Mouse (Mus musculus) forebrain, embryonic 13.5 days (tissue): ENCODE data around the gene Kbtbd12. TPM values are rescaled to one million over a fixed set of nuclear protein-coding genes. Genes with fewer than 3 reads are reported as not detected.

ENCODE experiments used
- ATAC-seq: fragments of 200-750 bp; cut with Nextera tagmentation; 2 replicates; pipeline ENCODE4 v1.8.0; 2017
- H3K27ac ChIP-seq: fragments of 300-500 bp; sonication (generic); 2 replicates; pipeline ENCODE4 v1.5.1; 2015; ENCODE audit warnings: inconsistent platforms, mild to moderate bottlenecking, moderate library complexity
- H3K27me3 ChIP-seq: fragments of 300-500 bp; sonication (generic); 2 replicates; pipeline ENCODE4 v1.6.1; 2015; ENCODE audit warnings: mild to moderate bottlenecking, inconsistent platforms
- H3K36me3 ChIP-seq: fragments of 300-500 bp; sonication (generic); 2 replicates; pipeline ENCODE4 v1.6.1; 2015; ENCODE audit warnings: mild to moderate bottlenecking, inconsistent platforms; ENCODE audit not compliant: poor library complexity, severe bottlenecking
- H3K4me1 ChIP-seq: fragments of 300-500 bp; sonication (generic); 2 replicates; pipeline ENCODE4 v1.6.1; 2015; ENCODE audit warnings: inconsistent platforms
- H3K4me2 ChIP-seq: fragments of 300-500 bp; sonication (generic); 2 replicates; pipeline ENCODE4 v1.6.1; 2015; ENCODE audit warnings: inconsistent platforms, mild to moderate bottlenecking, moderate library complexity
- H3K4me3 ChIP-seq: fragments of 300-500 bp; sonication (generic); 2 replicates; pipeline ENCODE4 v1.5.1; 2015; ENCODE audit warnings: mild to moderate bottlenecking, inconsistent platforms
- H3K9ac ChIP-seq: fragments of 300-500 bp; sonication (generic); 2 replicates; pipeline ENCODE4 v1.6.1; 2015; ENCODE audit warnings: mild to moderate bottlenecking, inconsistent platforms
- H3K9me3 ChIP-seq: fragments of 300-500 bp; sonication (generic); replicated peaks from 2 replicates; pipeline ENCODE4 v1.6.1; 2016; ENCODE audit warnings: inconsistent platforms
- WGBS: fragments of 180-500 bp; shearing (Covaris S2); methylation state at CpG from one replicate; pipeline ENCODE4 v1.1.7; 2015; 5-methylcytosine and 5-hydroxymethylcytosine counted together
- polyA plus RNA-seq: library from polyadenylated mRNA; unstranded; fragments of >200 nt; fragmentation: Nextera tagmentation; extraction: Ambion mirVana; gene quantifications from 2 replicates; pipeline ENCODE4 v1.2.1, GENCODE M21; 2015

Kbtbd12 gene
- polyA plus RNA-seq, 1 experiment from 2014 or later: not detected

DNA sequence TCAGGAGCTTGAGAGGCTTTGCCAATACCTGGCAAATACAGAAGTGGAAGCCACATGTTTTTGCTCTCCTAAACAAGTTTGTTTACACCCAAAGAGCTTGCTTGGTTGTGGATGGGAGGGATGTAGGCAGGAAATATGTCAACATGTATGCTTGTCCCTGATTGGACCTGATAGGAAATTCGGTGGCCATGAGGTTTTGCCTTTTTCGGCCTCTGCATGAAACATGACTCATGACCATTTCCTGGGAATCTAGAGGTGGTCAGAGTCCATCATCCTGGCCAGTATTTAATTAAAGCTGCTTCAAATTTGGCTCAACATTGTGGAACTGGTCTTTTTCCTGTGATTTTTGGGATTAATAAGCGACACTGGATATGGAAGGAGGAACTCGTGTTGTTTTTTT lies 53.8 kb downstream of the Kbtbd12 start:
- H3K36me3 ChIP-seq: no peaks in the 10 kb centered on the region
- no peaks in the 10 kb centered on the region for H3K9me3 ChIP-seq
- no peak overlapping the region for H3K4me3 ChIP-seq
- H3K27ac ChIP-seq: no peak overlapping the region
- H3K4me2 ChIP-seq: no peak overlapping the region
- H3K9ac ChIP-seq: no peak overlapping the region
- 93% methylated on average over 4 of the region's 4 CpGs for WGBS
- no peaks in the 10 kb centered on the region for H3K4me1 ChIP-seq
- ATAC-seq: no peak
- H3K27me3 ChIP-seq: no peaks in the 10 kb centered on the region

DNA sequence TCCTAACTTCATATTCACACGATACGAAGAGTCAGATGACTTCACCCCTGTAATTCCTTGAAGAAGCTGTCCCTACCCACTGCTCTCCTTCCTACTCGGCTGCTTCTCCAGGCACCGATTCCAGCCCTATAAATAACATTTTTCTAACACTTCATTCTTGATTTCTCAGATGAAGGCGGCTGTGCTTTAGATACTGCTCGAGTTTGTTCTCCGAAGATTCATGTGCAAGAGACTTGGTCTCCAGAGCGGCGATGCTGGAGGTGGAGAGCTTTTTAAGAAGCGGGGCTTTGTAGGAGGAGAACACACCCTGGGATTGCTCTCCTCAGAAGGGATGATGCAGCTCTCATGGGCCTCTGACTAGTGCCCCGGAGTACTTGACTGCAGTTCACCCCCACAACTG lies 61.3 kb downstream of the Kbtbd12 start:
- 88% methylated on average over 11 of the region's 11 CpGs for WGBS
- H3K36me3 ChIP-seq: no peaks in the 10 kb centered on the region
- no peaks in the 10 kb centered on the region for H3K27me3 ChIP-seq
- H3K4me2 ChIP-seq: no peak overlapping the region
- no peaks in the 10 kb centered on the region for H3K9me3 ChIP-seq
- H3K9ac ChIP-seq: no peak overlapping the region
- no peaks in the 10 kb centered on the region for H3K4me1 ChIP-seq
- no peak overlapping the region for H3K4me3 ChIP-seq
- H3K27ac ChIP-seq: no peak overlapping the region
- no peak for ATAC-seq

DNA sequence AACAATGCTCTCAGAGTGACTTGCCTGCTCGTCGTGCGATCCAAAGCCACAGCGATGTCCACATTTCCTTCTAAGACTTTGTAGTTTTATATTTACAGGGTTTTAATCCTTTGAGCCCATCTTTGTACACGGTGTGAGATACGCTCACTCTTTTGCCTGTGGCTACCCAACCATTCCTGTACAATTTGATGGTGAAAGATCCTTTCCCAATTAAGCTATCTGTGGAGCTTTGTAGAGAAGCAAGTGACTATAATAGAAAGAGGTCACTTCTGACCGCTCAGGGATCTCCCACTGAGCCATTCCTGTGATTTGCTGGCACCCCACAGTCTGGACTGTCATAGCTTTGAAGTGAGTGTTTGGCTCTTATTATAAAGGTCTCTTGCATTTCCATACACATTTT lies 71.1 kb downstream of the Kbtbd12 start:
- no peaks in the 10 kb centered on the region for H3K36me3 ChIP-seq
- no peak overlapping the region for H3K4me3 ChIP-seq
- H3K27ac ChIP-seq: no peak overlapping the region
- peak overlapping the region; percentile 32 for H3K4me2 ChIP-seq
- H3K4me1 ChIP-seq: 0 out of 2 replicates have a peak, but pooled peaks cover 4% of the 10 kb centered on the region
- 5% methylated on average over 7 of the region's 7 CpGs for WGBS
- ATAC-seq: no peak
- peaks cover 21% of the 10 kb centered on the region for H3K27me3 ChIP-seq
- no peaks in the 10 kb centered on the region for H3K9me3 ChIP-seq
- no peak overlapping the region for H3K9ac ChIP-seq

GRCm38 (mm10) chr6:88565033-88565432 lies 72.7 kb downstream of the Kbtbd12 start:
- no peak overlapping the region for H3K9ac ChIP-seq
- no peaks in the 10 kb centered on the region for H3K9me3 ChIP-seq
- ATAC-seq: no peak
- 0 out of 2 replicates have a peak, but pooled peaks cover 4% of the 10 kb centered on the region for H3K4me1 ChIP-seq
- H3K4me2 ChIP-seq: no peak overlapping the region
- no peaks in the 10 kb centered on the region for H3K36me3 ChIP-seq
- no peak overlapping the region for H3K4me3 ChIP-seq
- H3K27ac ChIP-seq: no peak overlapping the region
- WGBS: 34% methylated on average over 6 of the region's 6 CpGs
- peaks cover 21% of the 10 kb centered on the region for H3K27me3 ChIP-seq

DNA sequence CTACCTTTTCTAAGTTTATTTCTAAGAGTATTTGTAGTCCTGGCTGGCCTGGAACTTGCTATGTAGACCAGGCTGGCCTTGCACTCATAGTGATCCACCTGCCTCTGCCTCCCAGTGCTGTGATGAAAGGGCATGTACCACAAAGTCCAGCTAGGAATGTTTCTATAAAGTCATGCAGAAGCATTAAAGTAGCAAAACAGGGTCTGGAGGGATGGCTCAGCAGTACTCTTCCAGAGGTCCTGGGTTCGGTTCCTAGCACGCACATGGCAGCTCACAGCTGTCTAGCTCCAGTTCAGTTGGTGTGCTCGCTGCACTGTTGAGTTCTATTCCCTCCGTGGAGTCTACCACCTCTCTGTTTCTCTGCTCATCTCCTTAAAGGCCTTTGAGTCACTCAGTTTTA lies 77.6 kb downstream of the Kbtbd12 start:
- H3K4me2 ChIP-seq: no peak overlapping the region
- no peaks in the 10 kb centered on the region for H3K36me3 ChIP-seq
- H3K9ac ChIP-seq: no peak overlapping the region
- H3K27me3 ChIP-seq: peaks cover 6% of the 10 kb centered on the region; the same call in 1 of the 2 replicates
- no peak overlapping the region for H3K4me3 ChIP-seq
- H3K9me3 ChIP-seq: no peaks in the 10 kb centered on the region
- no peak overlapping the region for H3K27ac ChIP-seq
- ATAC-seq: no peak
- no peaks in the 10 kb centered on the region for H3K4me1 ChIP-seq
- 94% methylated on average over 4 of the region's 4 CpGs for WGBS

GRCm38 (mm10) chr6:88559688-88560087 lies 78.1 kb downstream of the Kbtbd12 start:
- 21% methylated on average over 5 of the region's 5 CpGs for WGBS
- Histone ChIP-seq H3K27me3 (peaks cover 4% of the 10 kb centered on the region; the same call in 1 of the 2 replicates), H3K4me1 (no peaks in the 10 kb centered on the region), H3K4me2 (no peak overlapping the region), H3K4me3 (no peak overlapping the region), H3K9ac (no peak overlapping the region), H3K9me3 (no peaks in the 10 kb centered on the region), H3K27ac (no peak overlapping the region), H3K36me3 (no peaks in the 10 kb centered on the region)
- no peak for ATAC-seq

GRCm38 (mm10) chr6:88558076-88558475 lies 79.7 kb downstream of the Kbtbd12 start:
- no peak for ATAC-seq
- no peak overlapping the region for H3K4me2 ChIP-seq
- no peaks in the 10 kb centered on the region for H3K27me3 ChIP-seq
- H3K9me3 ChIP-seq: no peaks in the 10 kb centered on the region
- WGBS: 87% methylated on average over 1 of the region's 1 CpGs
- H3K36me3 ChIP-seq: no peaks in the 10 kb centered on the region
- no peak overlapping the region for H3K27ac ChIP-seq
- no peak overlapping the region for H3K4me3 ChIP-seq
- H3K9ac ChIP-seq: no peak overlapping the region
- no peaks in the 10 kb centered on the region for H3K4me1 ChIP-seq

- Histone ChIP-seq H3K4me2 (no peak overlapping the region), H3K4me1 (no peaks in the 10 kb centered on the region), H3K36me3 (no peaks in the 10 kb centered on the region), H3K9me3 (no peaks in the 10 kb centered on the region), H3K9ac (no peak overlapping the region), H3K27ac (no peak overlapping the region), H3K4me3 (no peak overlapping the region), H3K27me3 (no peaks in the 10 kb centered on the region)
- no peak for ATAC-seq
- WGBS: 16% methylated on average over 4 of the region's 4 CpGs
These were observed 80.2 kb downstream of the Kbtbd12 start for GRCm38 (mm10) chr6:88557548-88557947.

DNA sequence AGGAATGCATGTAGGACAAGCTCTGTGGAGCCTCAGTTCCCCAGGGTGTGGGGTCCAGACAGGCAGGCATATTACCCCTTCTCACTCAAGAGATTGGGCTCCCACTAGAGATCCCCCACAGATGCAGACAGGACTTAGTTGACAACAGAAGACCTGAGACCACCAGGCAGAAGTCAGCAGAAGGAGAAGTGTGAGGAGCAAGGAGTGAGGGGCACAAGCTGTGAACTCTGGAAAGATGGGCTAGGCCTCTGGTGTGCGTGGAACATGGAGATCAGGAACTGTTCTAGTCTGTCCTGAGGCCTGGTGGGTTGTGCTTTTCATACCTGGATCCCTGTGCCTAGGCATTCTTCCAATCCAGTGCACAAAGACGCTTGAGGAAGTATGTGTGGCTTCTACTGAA lies 87.8 kb downstream of the Kbtbd12 start:
- H3K9ac ChIP-seq: no peak overlapping the region
- H3K27me3 ChIP-seq: peaks cover 29% of the 10 kb centered on the region
- no peak overlapping the region for H3K4me2 ChIP-seq
- 79% methylated on average over 2 of the region's 2 CpGs for WGBS
- H3K4me3 ChIP-seq: no peak overlapping the region
- no peaks in the 10 kb centered on the region for H3K36me3 ChIP-seq
- H3K4me1 ChIP-seq: peaks cover 6% of the 10 kb centered on the region; the same call in 1 of the 2 replicates
- no peaks in the 10 kb centered on the region for H3K9me3 ChIP-seq
- H3K27ac ChIP-seq: no peak overlapping the region
- ATAC-seq: no peak

DNA sequence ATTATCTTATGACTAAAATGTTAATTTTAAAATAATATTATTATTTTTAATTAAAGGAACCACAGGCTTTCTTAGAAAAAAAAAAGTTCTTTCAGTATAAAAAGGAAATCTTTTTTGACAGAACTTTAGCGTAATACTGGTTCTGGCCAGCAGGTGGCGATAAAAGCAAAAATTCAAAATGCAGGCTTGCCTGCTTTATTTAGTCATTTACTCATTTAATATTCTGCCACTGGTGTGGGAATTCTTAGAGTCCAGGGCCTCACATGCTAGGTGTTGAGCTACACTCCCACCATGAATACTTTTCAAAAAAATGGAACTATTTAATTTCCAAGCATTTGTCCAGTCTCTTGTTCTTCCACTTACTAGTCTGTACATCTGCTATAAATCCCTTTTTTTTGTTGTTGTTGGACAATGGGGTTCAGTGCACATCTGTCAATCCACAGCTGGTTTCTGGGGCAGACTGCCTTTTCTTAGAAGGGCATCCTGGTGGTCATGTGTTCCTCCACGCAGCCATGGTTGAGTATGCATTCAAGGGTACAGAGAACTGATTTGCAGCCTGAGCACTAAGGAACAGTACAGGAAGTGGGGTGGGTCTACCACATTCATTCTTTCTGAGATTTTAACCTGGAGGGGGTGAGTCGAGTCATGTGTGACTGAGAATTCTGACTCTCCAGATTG lies 88.5 kb downstream of the Kbtbd12 start:
- WGBS: 27% methylated on average over 4 of the region's 4 CpGs
- Histone ChIP-seq H3K9ac (no peak overlapping the region), H3K4me3 (no peak overlapping the region), H3K36me3 (no peaks in the 10 kb centered on the region), H3K4me2 (no peak overlapping the region), H3K9me3 (no peaks in the 10 kb centered on the region), H3K27me3 (peaks cover 34% of the 10 kb centered on the region), H3K4me1 (peaks cover 6% of the 10 kb centered on the region; the same call in 1 of the 2 replicates), H3K27ac (no peak overlapping the region)
- peak; percentile 33; the same call in 1 of the 2 replicates for ATAC-seq

DNA sequence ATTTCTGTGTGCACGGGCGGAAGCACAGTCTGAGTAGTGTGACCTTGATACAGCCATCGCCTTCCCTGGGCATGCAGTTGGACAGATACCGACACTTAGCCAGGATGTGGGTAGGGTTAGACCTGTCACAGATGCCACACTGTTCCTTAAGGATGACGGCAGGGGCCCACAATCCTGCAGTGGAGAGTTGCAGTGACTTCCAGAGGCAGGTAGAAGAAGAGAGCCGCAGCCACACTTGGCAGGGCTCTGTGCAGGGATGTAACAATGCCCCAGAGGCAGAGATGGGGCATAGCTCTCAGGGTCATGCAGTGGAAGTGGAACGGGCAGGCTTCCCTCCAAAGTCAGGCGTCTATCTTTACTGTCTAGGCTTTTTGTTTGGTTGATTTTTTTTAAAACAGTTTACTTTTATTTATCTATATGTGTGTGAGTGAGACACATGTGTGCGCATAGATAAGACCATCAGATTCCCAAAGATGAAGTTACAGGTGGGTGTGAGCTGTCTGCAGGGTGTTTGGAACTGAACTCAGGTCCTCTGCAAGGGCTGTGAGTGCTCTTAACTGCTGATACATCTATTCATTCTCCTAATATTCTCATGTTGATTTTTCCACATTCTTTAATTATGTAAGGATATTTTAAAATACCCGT lies 89.2 kb downstream of the Kbtbd12 start:
- Histone ChIP-seq H3K9ac (no peak overlapping the region), H3K4me1 (peaks cover 6% of the 10 kb centered on the region; the same call in 1 of the 2 replicates), H3K4me2 (no peak overlapping the region), H3K9me3 (no peaks in the 10 kb centered on the region), H3K27ac (no peak overlapping the region), H3K4me3 (no peak overlapping the region), H3K36me3 (no peaks in the 10 kb centered on the region), H3K27me3 (peaks cover 36% of the 10 kb centered on the region)
- ATAC-seq: no peak
- 86% methylated on average over 10 of the region's 10 CpGs for WGBS

GRCm38 (mm10) chr6:88545397-88545790 lies 92.4 kb downstream of the Kbtbd12 start:
- 9% methylated on average over 10 of the region's 10 CpGs for WGBS
- H3K4me3 ChIP-seq: no peak overlapping the region
- no peaks in the 10 kb centered on the region for H3K9me3 ChIP-seq
- peaks cover 36% of the 10 kb centered on the region for H3K27me3 ChIP-seq
- no peak overlapping the region for H3K9ac ChIP-seq
- no peaks in the 10 kb centered on the region for H3K36me3 ChIP-seq
- no peak for ATAC-seq
- H3K27ac ChIP-seq: peak overlapping the region; percentile 11; the same call in 1 of the 2 replicates
- H3K4me2 ChIP-seq: no peak overlapping the region
- peaks cover 6% of the 10 kb centered on the region; the same call in 1 of the 2 replicates for H3K4me1 ChIP-seq
